Mouse (Mus musculus) stomach, postnatal 0 days (tissue): ENCODE results near the gene Patj.

Experiments
- CTCF ChIP-seq: IDR thresholded peaks from 2 replicates; pipeline ENCODE4 v1.5.1; 2016; ENCODE audit warnings: antibody characterized with exemption, low read depth, mild to moderate bottlenecking, moderate library complexity
- EP300 ChIP-seq: optimal IDR thresholded peaks from 2 replicates; pipeline ENCODE3; 2016; ENCODE audit warnings: antibody characterized with exemption

- TF ChIP-seq CTCF (no peak), EP300 (no peak)
These were observed 8.8 kb downstream of the Patj start for GRCm38 (mm10) chr4:98404412-98404811.
